Mouse (Mus musculus) stomach, postnatal 0 days (tissue): ENCODE data around the gene Tent5b.

ENCODE experiments used
- CTCF ChIP-seq: IDR thresholded peaks from 2 replicates; pipeline ENCODE4 v1.5.1; 2016; ENCODE audit warnings: antibody characterized with exemption, low read depth, mild to moderate bottlenecking, moderate library complexity
- EP300 ChIP-seq: optimal IDR thresholded peaks from 2 replicates; pipeline ENCODE3; 2016; ENCODE audit warnings: antibody characterized with exemption

DNA sequence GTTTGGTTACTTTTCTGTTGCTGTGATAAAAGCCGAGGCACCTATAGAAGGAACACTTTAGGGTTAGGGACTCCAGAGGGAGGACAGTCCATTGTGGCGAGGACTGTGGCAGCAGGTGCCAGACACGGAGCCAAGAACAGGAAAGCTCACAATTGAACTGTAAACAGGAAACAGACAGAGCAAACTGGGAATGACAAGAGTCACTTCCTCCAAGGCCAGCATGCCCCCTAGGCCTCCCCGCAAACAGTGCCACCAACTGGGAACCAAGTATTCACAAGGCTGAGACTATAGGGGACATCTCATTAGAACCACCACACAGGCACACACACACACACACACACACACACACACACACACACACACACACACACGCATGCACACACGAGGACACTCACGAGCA, 27.5 kb upstream of the Tent5b start:
- no peak for TF ChIP-seq CTCF
- no peak for TF ChIP-seq EP300
